Mouse (Mus musculus) lung, embryonic 16.5 days (tissue): ENCODE measurements around the gene Atp1a2. TPM values are rescaled to one million over a fixed set of nuclear protein-coding genes. Genes with fewer than 3 reads are reported as not detected.

Experiments used
- ATAC-seq: fragments of 200-750 bp; cut with Nextera tagmentation; 2 replicates; pipeline ENCODE4 v1.8.0; 2017; ENCODE audit warnings: low read depth, mild to moderate bottlenecking, moderate library complexity
- H3K27ac ChIP-seq: fragments of 300-500 bp; sonication (generic); 2 replicates; pipeline ENCODE4 v1.5.1; 2014; ENCODE audit warnings: mild to moderate bottlenecking, control low read depth, low read length
- H3K27me3 ChIP-seq: fragments of 300-500 bp; sonication (generic); 2 replicates; pipeline ENCODE4 v1.6.1; 2014; ENCODE audit warnings: low read depth, low read length, mixed read lengths; ENCODE audit not compliant: control insufficient read depth, insufficient read depth
- H3K36me3 ChIP-seq: fragments of 300-500 bp; sonication (generic); 2 replicates; pipeline ENCODE4 v1.6.1; 2014; ENCODE audit warnings: low read length; ENCODE audit not compliant: control insufficient read depth, insufficient read depth
- H3K4me1 ChIP-seq: fragments of 300-500 bp; sonication (generic); replicated peaks from 2 replicates; pipeline ENCODE4 v1.6.1; 2014; ENCODE audit warnings: low read length, mixed read lengths; ENCODE audit not compliant: control insufficient read depth, insufficient read depth
- H3K4me2 ChIP-seq: fragments of 300-500 bp; sonication (generic); 2 replicates; pipeline ENCODE4 v1.6.1; 2014; ENCODE audit warnings: low read depth, low read length, control low read depth
- H3K4me3 ChIP-seq: fragments of 300-500 bp; sonication (generic); 2 replicates; pipeline ENCODE4 v1.5.1; 2014; ENCODE audit warnings: mild to moderate bottlenecking, low read length, control low read depth
- H3K9ac ChIP-seq: fragments of 300-500 bp; sonication (generic); 2 replicates; pipeline ENCODE4 v1.6.1; 2014; ENCODE audit warnings: low read length, control low read depth
- H3K9me3 ChIP-seq: fragments of 300-500 bp; sonication (generic); 2 replicates; pipeline ENCODE4 v1.6.1; 2016; ENCODE audit warnings: low read length; ENCODE audit not compliant: control insufficient read depth
- WGBS: fragments of 180-500 bp; shearing (Covaris S2); extraction: QIAGEN DNeasy Blood & Tissue Kit; methylation state at CpG from one replicate; pipeline ENCODE4 v1.1.7; 2014; 5-methylcytosine and 5-hydroxymethylcytosine counted together
- polyA plus RNA-seq: library from polyadenylated mRNA; unstranded; fragments of >200 nt; fragmentation: Nextera tagmentation; extraction: Ambion mirVana; gene quantifications from 2 replicates; pipeline ENCODE4 v1.2.1, GENCODE M21; 2015

Atp1a2 gene
- polyA plus RNA-seq, 1 experiment from 2014 or later, result 6.2 TPM

- 82% methylated on average over 16 of the region's 16 CpGs for WGBS
- ATAC-seq, result no peak
- Histone ChIP-seq H3K4me3 (no peak overlapping the region), H3K9ac (no peak overlapping the region), H3K27me3 (peaks cover 50% of the 10 kb centered on the region), H3K9me3 (peaks cover 2% of the 10 kb centered on the region; the same call in 1 of the 2 replicates), H3K27ac (no peak overlapping the region), H3K4me1 (peaks cover 5% of the 10 kb centered on the region; the same call in 1 of the 2 replicates), H3K4me2 (no peak overlapping the region), H3K36me3 (no peaks in the 10 kb centered on the region)
These were observed 29.5 kb upstream of the Atp1a2 start for GRCm38 (mm10) chr1:172327206-172328001.

GRCm38 (mm10) chr1:172326684-172327083 lies 28.8 kb upstream of the Atp1a2 start:
- Histone ChIP-seq H3K4me2 (peak overlapping the region; percentile 74), H3K4me1 (peaks cover 5% of the 10 kb centered on the region; the same call in 1 of the 2 replicates), H3K9me3 (peaks cover 2% of the 10 kb centered on the region; the same call in 1 of the 2 replicates), H3K27ac (no peak overlapping the region), H3K36me3 (no peaks in the 10 kb centered on the region), H3K27me3 (peaks cover 50% of the 10 kb centered on the region), H3K4me3 (peak overlapping the region; percentile 49), H3K9ac (no peak overlapping the region)
- 51% methylated on average over 11 of the region's 11 CpGs for WGBS
- no peak for ATAC-seq

- WGBS, result 14% methylated on average over 87 of the region's 94 CpGs
- H3K4me3 ChIP-seq, result peak overlapping the region; percentile 49
- peak; percentile 61 for ATAC-seq
- H3K9ac ChIP-seq, result peak overlapping the region; percentile 51
- no peaks in the 10 kb centered on the region for H3K36me3 ChIP-seq
- H3K27ac ChIP-seq, result no peak overlapping the region
- peaks cover 50% of the 10 kb centered on the region for H3K27me3 ChIP-seq
- H3K9me3 ChIP-seq, result peaks cover 2% of the 10 kb centered on the region; the same call in 1 of the 2 replicates
- peak overlapping the region; percentile 74 for H3K4me2 ChIP-seq
- peaks cover 5% of the 10 kb centered on the region; the same call in 1 of the 2 replicates for H3K4me1 ChIP-seq
These were observed 28.0 kb upstream of the Atp1a2 start for GRCm38 (mm10) chr1:172325680-172326535.

GRCm38 (mm10) chr1:172324725-172325124 lies 26.9 kb upstream of the Atp1a2 start:
- Histone ChIP-seq H3K27me3 (peaks cover 48% of the 10 kb centered on the region), H3K4me3 (no peak overlapping the region), H3K9ac (no peak overlapping the region), H3K4me1 (peaks cover 5% of the 10 kb centered on the region; the same call in 1 of the 2 replicates), H3K9me3 (peaks cover 2% of the 10 kb centered on the region; the same call in 1 of the 2 replicates), H3K27ac (no peak overlapping the region), H3K4me2 (no peak overlapping the region), H3K36me3 (no peaks in the 10 kb centered on the region)
- peak; percentile 74 for ATAC-seq
- 15% methylated on average over 7 of the region's 7 CpGs for WGBS

- peaks cover 5% of the 10 kb centered on the region; the same call in 1 of the 2 replicates for H3K4me1 ChIP-seq
- no peak overlapping the region for H3K9ac ChIP-seq
- H3K4me3 ChIP-seq, result no peak overlapping the region
- WGBS, result 57% methylated on average over 6 of the region's 6 CpGs
- 0 out of 2 replicates have a peak, but pooled peaks cover 2% of the 10 kb centered on the region for H3K36me3 ChIP-seq
- H3K4me2 ChIP-seq, result no peak overlapping the region
- H3K9me3 ChIP-seq, result peaks cover 2% of the 10 kb centered on the region; the same call in 1 of the 2 replicates
- H3K27me3 ChIP-seq, result peaks cover 41% of the 10 kb centered on the region
- no peak for ATAC-seq
- H3K27ac ChIP-seq, result no peak overlapping the region
These were observed 26.0 kb upstream of the Atp1a2 start for GRCm38 (mm10) chr1:172323801-172324359.

GRCm38 (mm10) chr1:172323298-172323697 lies 25.4 kb upstream of the Atp1a2 start:
- Histone ChIP-seq H3K4me2 (no peak overlapping the region), H3K36me3 (peaks cover 4% of the 10 kb centered on the region), H3K9me3 (peaks cover 2% of the 10 kb centered on the region; the same call in 1 of the 2 replicates), H3K27me3 (peaks cover 35% of the 10 kb centered on the region), H3K4me1 (peaks cover 5% of the 10 kb centered on the region; the same call in 1 of the 2 replicates), H3K27ac (no peak overlapping the region), H3K9ac (no peak overlapping the region), H3K4me3 (no peak overlapping the region)
- no peak for ATAC-seq
- 48% methylated on average over 5 of the region's 5 CpGs for WGBS

GRCm38 (mm10) chr1:172322725-172323124 lies 24.9 kb upstream of the Atp1a2 start:
- peaks cover 2% of the 10 kb centered on the region; the same call in 1 of the 2 replicates for H3K9me3 ChIP-seq
- H3K4me2 ChIP-seq, result no peak overlapping the region
- peaks cover 9% of the 10 kb centered on the region for H3K36me3 ChIP-seq
- 51% methylated on average over 13 of the region's 13 CpGs for WGBS
- peaks cover 5% of the 10 kb centered on the region; the same call in 1 of the 2 replicates for H3K4me1 ChIP-seq
- H3K27ac ChIP-seq, result no peak overlapping the region
- H3K27me3 ChIP-seq, result peaks cover 30% of the 10 kb centered on the region
- H3K9ac ChIP-seq, result no peak overlapping the region
- ATAC-seq, result no peak
- no peak overlapping the region for H3K4me3 ChIP-seq

GRCm38 (mm10) chr1:172319921-172320411 lies 22.1 kb upstream of the Atp1a2 start:
- WGBS, result 41% methylated on average over 5 of the region's 5 CpGs
- no peaks in the 10 kb centered on the region for H3K9me3 ChIP-seq
- no peak overlapping the region for H3K4me3 ChIP-seq
- no peak overlapping the region for H3K9ac ChIP-seq
- no peaks in the 10 kb centered on the region for H3K4me1 ChIP-seq
- ATAC-seq, result no peak
- peaks cover 9% of the 10 kb centered on the region for H3K36me3 ChIP-seq
- H3K27me3 ChIP-seq, result peaks cover 2% of the 10 kb centered on the region; the same call in 1 of the 2 replicates
- no peak overlapping the region for H3K4me2 ChIP-seq
- no peak overlapping the region for H3K27ac ChIP-seq
